Mouse (Mus musculus) left cerebral cortex, postnatal 25 days (tissue): ENCODE results near the gene Ntng1. TPM values are rescaled to one million over a fixed set of nuclear protein-coding genes. Genes with fewer than 3 reads are reported as not detected.
"Not testable (repeated sequence)": the region's sequence is repeated elsewhere in the genome, so short reads cannot be mapped to it uniquely, and the experiment has no call there.

Experiments
- DNase-seq, 2 experiments: peaks; one replicate each; pipeline ENCODE4 v3.0.0; 2022; ENCODE audit warnings: low spot score in 2 of 2, mixed read lengths in 1 of 2
- intact Hi-C: fragments of 180-260 bp; cut with DNase I; formaldehyde crosslinking; loops from one replicate; pipeline ENCODE4 v1.15.1; 2025
- total RNA-seq, 2 experiments: library from RNA; stranded (reverse); gene quantifications; 2 replicates each; pipeline ENCODE4 v1.2.3; 2021

The Ntng1 gene
- total RNA-seq, 2 experiments from 2014 or later, result 30.1 to 35.6 TPM

DNA sequence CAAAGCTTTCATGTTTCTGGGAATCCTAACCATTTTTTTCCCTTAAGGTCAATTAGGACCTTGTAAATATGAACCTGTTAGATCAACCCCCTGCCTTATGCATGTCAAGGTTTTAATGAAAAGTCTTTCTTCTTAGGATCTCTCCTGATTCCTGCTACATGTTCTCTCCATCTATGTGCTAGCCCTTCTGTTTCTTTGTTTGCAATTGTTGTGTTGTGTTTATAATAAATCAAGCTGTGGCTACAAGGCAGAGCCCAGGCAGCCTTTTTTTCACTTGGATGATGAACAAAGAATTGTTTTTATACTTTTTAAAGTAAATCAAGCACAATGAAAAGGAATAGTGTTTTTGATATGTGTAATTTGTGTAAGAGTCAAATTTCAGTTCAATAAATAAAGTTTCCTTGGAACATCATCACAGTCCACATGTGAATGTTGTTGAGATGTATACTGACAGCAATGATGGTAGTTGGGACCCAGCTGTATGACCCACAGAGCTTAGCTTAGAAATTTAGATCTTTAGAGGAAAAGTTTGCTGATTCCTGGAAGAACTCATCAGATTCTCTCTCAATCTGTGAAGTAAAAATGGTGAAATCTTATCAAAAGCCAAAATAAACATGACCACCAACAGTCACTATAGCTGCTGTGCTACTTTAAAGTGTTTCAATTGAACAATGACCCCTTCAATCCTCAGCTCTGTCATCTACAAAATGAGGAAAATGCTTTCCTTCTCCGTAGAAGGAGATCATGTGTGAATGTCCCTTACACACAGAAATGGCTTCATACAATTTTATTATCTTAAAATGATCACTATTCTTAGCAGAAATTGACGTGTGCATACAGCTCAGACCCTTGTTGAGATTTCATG is 324.8 kb downstream of the Ntng1 start:
- intact Hi-C loops, result no loop called here
- no peak for DNase-seq

DNA sequence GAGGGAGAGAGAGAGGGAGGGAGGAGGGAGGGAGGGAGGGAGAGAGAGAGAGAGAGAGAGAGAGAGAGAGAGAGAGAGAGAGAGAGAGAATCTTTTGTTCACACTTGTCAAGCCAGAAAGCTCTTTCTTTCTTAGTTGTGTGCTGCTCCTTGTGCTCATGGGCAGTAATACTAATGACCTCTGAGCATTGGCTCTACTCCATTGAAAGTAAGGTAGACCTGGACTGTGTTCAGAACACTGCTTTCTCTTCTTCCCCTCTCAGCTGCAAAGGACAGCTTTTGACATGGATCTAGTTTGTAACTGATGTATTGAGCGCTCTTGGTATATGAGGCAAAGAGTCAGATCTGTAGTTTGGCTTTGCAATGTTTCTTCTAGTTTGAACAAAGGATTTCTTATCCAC is 334.7 kb downstream of the Ntng1 start:
- no peak for DNase-seq
- intact Hi-C loops, result no loop called here

DNA sequence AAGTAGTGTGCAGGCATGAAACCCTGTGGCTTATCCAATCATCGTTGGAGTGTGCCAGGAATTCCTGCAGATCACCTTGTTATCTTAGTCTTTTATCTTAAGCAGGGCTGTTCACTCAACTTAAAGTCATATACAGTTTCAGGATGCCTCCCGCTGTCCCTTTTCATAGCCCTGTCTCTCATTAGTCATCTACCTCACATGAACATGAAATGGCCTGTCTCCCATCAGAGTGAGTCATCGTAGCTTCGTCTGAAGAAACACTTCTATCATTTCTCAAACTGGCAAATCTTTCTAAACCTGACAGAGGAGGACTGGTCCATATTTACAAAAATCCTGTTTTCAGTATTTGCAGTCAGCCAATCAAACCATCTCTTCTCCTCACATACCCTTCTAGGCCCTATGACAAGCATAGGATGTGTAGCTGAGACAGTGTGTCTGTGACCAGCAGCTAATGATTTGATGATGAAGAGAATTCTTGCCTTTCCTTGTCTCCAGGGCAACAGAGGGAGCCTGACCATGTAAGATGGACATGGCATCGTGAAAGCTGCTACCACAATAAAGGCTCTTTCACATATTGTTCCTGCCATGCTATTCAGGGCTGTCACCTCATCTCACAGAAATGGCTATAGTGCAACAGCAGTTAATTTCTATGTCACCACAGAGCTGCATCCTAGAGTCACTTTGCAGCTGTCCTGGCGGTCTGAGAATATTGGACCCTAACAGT is 336.4 kb downstream of the Ntng1 start:
- intact Hi-C loops, result no loop called here
- DNase-seq, result peak in 1 of 2 experiments; percentile 22

DNA sequence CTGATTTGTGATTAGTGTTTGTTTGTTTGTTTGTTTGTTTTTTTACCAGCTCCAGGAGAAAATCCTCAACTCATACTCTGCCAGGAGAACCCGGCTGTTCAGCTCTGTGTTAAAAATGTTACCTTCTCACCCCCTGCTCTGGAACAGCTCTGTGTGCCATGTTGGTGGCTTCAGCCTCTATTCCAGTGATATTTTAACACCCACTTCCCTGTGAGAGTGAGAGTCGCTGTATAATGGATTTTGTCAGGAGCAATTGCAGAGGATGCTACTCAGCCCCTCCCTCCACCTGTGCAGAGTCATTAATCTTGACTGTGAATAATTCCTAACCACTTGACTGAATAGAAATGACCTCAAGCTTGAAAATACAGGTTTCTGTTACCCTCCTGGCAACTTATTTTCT is 339.7 kb downstream of the Ntng1 start:
- DNase-seq, result no peak
- intact Hi-C loops, result no loop called here

DNA sequence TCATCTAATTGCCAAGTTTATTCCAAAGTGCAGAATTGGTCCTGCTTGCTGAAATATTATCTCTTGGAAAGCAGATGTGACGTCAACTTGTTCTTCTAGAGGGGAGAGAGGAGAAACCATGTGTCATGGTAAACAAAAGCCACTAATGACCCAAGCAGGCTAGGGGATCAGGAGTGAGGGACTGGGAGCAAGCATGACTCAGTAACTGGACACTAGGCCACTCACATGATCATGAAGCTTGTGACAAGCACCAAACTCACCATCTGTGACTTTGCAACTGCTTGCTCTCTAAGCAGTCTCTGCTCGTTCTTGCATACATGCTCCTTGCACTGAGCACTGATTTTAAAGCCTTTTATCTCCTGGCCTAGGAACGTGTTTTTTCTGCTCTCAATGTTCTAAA is 340.2 kb downstream of the Ntng1 start:
- DNase-seq, result no peak
- intact Hi-C loops, result no loop called here

DNA sequence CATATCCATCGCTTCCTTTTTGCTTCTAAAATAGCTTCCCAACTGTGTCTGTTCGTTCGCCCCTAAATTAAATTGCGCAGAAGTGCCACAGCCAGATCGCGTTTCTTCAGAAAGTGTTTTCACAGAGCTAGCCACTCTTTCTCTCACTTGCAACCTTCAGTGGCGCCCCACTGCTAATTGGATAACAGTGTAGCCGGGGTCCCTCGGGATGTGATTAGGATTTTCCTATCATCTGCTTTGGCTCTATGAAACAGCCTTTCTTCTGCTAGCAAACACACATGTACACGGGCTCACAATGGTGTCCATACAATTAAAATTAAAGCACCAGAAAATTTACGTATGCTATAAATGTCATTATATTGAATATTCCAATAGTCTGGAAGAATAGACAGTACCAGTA is 346.5 kb downstream of the Ntng1 start:
- DNase-seq, result no peak
- intact Hi-C loops, result no loop called here

DNA sequence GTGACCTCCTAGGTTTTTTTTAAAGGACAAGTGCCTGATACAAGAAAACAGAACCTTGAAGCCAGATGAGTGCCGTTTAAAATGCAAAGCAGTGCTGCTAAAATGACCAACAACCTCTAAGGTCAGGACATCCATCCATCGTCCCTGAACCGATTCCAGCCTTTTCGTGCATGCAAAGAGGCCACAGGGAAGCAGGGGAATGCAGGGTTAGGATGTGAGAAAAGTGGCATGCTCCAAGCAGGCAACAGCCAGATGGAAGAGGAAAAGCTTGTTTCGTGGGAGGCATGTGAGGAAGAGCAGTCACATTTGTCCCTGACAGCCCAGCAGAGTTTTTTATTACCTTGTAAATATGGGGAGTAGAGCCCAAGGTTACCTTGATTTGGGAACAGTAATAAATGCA is 360.6 kb downstream of the Ntng1 start:
- DNase-seq, result no peak
- intact Hi-C loops, result loop anchor here (2.0 kb wide), 1 partner anchor 72 kb away; no protein-coding TSS in a partner anchor

DNA sequence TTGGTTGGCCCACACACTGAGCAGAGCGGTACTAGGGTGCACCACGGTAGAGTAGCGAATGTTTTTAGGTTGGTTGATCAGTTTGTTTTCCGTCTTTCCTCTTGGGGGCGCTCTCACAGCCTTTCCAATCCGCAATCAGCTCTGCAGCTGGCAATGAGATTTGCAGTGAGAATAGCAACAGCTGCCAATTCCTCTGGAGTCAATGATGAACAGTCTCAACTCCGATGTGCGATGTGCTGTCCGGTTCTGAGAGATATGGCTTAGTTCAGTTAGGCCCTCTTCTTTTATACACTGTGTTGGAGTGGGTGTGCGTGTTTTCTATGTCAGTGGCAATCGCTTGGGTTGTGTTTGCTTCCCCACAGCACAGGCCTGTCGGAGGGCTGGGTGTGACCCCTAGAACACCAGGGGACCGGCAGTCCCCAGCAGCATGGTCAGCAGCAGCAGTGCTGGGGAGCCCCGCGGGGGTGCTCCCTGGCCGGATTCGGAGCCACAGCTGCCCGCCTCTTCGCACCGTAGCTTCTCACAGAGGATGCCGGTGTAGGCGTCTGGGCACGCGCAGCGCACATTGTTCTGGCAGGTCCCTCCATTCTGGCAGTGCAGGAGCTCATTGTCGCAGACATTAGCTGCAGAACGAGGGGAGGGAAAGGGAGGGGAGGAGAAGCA is 361.4 kb downstream of the Ntng1 start:
- DNase-seq, result peak; percentile 77 to 83
- intact Hi-C loops, result loop anchor here (2.0 kb wide), 1 partner anchor 72 kb away; no protein-coding TSS in a partner anchor

DNA sequence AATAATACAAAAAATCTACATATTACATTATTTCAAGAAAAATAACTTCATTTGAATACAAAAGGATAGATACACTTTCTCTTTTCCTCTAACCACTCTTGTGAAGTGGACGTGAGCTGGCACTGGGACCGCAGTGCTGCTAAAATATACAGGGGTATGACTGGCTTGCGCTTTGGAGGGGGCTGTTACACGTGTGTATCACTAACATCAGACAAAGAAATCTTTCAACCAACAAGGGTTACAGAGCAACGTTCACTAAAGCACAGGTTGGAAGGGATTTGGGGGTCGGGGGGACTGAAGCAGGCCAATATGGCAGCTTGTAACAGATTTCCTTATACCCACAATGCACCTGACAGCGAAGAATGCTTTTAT is 361.9 kb downstream of the Ntng1 start:
- intact Hi-C loops, result loop anchor here (2.0 kb wide), 2 partner anchors 73 to 359 kb away; no protein-coding TSS in a partner anchor
- DNase-seq, result no peak

DNA sequence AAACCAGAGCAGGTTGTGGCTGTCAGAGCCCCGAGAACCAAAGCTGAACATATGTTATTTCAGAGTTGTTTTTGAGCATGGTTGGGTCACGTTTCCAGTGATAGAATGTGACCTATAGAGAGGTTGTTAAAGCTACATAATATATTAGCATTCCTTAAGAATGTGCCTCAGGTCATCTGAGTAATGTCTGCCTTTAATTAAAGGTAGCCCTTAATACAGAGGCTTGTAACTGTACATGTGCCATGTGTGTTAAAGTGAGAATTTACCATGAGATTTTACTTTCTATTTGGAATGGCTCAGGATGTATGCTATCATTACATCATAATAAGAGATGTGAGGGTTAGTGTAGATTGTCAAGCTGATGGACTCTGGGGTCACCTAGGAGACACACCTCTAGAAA is 368.6 kb downstream of the Ntng1 start:
- intact Hi-C loops, result no loop called here
- no peak for DNase-seq

DNA sequence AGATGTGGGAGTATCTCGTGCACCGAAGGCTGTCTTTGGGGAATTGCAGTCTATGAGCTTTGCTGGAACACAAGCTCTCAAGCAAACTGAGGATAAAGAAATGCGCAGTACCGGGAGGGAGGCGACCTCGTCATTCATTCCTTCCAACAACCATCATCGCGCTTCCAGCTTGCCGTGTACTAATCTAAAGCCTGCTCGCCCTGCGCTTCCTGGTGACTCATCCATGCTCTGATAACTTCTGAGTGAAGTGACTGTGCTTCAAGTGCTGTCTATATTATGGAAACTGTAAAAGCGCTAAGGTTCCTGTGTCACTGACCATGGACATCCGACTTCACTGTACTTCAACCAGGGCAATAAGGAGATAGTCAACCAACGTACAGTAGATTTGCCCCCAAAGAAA is 371.7 kb downstream of the Ntng1 start:
- intact Hi-C loops, result no loop called here
- DNase-seq, result peak in 1 of 2 experiments; percentile 15

DNA sequence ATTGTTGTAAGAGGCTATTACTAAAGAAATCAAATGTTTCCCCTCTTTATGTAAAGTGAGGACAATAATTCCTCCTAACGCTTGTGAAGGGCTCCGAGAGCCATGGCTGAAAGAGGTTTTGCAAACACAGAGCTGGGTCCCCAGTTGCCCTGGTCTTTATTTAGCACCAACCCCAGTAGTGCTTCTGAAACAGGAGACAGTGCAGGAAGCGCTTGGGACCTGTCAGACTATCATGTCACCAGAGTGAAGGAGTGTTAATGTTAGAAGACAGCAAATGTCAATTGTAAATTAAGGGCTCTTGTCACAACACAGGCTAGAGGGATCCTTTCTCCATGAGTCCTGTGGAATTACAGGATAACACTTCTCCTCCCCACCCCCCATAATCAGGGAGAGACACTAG is 376.9 kb downstream of the Ntng1 start:
- intact Hi-C loops, result no loop called here

DNA sequence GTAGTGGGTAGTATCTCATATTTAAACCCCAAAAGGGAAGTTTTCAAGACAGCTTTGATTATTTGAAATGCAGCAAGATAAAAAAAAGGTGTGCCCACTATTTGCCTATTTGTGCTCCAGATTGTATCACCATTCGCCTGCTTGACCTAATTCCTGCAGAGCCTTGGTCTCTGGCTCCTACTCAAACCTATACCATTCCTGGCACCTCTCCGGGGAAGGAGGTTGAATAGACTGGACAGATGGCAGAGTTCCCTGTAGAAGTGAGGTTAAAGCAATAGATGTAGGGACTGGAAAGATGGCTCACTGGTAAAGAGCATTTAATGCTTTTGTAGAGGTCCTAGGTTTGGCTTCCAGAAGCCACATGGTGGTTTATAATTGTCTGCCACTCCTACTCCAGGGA is 378.2 kb downstream of the Ntng1 start:
- no peak for DNase-seq
- intact Hi-C loops, result no loop called here

More for the DNA sequence above, 376.9 kb downstream of the Ntng1 start:
- no peak for DNase-seq

DNA sequence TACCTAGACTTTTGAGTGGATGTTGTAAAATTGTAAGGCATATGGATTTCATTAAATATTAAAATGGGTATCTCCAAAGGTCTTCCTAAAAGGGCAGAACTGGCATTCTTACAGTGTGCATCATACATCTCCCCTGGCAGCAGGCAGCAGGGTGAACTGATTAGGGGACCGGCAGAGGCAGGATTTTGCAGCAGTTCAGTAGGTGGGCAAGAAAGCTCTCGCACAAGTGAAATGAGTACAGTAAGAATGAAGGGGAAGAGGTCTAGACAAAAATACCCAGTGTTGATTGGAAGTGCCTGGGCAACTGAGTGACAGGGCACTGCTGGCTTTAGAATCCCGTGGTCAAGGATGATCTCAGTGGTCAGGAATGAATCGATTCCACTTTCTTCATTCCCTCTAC is 378.7 kb downstream of the Ntng1 start:
- intact Hi-C loops, result no loop called here
- DNase-seq, result no peak

DNA sequence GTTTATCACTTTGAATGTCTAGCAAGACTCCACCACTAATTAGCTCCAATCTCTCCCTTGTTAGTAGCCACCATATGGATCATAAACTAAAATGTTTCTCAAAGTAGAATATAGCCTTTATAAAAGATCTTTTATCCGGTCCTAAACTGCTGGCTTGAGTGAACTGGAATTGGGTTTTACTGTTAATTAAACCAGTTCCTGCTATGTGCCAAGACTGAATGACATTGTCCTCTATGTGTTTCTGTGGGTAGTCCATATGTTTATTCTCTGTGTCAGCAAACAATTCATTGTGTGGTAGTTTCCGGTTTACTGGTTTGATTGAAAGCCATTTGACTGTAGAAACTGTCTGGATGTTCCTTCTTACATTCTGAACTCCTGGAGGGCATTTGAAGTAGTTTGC is 387.4 kb downstream of the Ntng1 start:
- no peak for DNase-seq
- intact Hi-C loops, result no loop called here

DNA sequence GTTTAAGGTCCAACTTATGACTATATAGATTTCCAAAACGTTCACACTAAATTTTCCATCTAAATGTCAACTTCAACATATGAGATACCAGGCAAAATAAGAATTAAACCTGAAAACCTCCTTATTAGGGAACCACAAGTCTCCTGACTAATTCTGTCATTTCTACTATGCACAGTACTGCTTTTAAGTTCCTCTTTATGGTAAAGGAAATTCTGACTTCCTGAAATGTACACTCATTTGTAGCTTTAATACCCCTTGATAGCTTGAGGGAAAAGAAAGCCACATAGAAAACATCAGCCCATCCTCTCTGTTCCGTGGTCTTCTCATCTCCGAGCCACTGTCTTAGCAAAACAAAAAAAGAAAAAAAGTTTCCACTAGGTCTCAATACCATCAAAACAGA is 396.2 kb downstream of the Ntng1 start:
- intact Hi-C loops, DNase-seq: not testable (repeated sequence)

DNA sequence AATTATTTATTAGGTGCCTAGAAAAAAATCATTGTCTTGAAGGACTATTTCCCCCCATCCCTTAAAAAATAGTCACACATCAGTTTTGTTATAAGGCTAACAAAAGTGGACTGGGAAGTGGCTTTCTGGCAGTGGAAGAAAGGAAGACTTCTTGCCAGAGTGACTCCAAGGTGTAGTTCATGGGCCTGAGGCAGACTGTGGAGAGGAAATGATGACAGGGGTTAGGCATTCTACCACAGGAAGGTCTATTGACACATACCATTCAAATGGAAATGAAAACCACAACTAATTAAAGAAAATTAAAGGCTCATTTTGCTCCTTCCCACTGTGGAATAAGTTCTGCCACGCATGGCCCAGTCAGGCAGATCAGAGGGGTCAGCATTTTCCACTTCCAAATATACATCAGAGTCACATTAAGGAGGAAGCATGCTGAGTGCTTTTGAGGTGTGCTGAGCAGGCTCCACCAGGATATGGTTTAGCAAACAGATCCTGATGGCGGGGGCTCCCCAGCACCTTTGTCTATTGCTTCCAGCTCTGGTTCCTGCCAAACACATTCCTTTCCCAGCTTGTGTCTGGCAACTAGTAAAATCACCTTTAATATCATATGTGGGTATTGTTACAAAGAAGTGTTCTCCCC is 403.2 kb downstream of the Ntng1 start:
- intact Hi-C loops, result no loop called here
- DNase-seq, result no peak

DNA sequence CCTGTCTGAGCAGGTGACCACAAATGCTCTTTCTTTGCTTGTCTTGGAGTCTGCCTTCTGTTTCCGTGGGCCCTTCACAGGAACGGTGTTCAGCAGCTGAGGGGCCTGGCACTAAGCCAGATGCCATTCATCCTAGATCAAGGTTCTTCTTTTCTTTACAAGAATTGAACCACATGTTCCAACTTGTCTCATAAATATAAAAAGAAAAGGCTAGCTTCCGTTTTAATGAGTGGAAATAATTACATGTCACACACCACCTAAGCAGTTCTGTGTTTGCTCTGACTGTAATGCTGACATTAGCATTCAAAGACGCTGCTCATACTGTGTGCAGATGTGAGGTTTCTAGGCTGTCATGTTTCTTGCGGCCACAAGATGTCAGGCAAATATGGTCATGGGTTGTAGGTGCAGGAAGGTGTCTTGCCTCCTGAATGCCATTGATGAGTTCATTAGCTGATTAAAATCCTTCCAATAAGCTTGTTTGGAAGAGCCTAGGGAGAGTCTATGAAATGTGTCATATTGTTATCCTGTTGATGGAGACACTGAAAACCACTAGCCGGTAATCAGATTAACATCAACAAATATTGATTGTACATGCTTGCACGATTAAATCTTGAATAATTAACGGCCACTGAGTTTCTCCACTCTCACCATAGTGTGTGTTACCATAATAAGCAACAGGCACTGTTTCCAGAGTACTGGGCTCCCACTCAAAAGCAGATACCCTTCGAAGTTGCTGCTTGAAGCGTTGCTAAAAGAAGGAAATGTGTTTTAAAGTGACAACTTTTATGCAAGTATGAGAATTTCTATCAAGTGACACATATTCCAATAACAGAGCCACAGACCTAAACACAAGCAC is 411.3 kb downstream of the Ntng1 start:
- intact Hi-C loops, result loop anchor here (5.0 to 10.0 kb wide), 2 partner anchors 205 to 1342 kb away; no protein-coding TSS in a partner anchor
- peak; percentile 18 to 52 for DNase-seq
